Mouse (Mus musculus): ENCODE measurements around the gene Tgm1. TPM values are rescaled to one million over a fixed set of nuclear protein-coding genes. Genes with fewer than 3 reads are reported as not detected.

The Tgm1 gene
- polyA plus RNA-seq, 1 experiment from 2014 or later, result 0.70 TPM

- Histone ChIP-seq H3K4me2 (no peak overlapping the region), H3K27me3 (replicated peaks) (peaks cover 38% of the 10 kb centered on the region), H3K36me3 (no peaks in the 10 kb centered on the region), H3K4me3 (no peak overlapping the region), H3K9ac (no peak overlapping the region), H3K9me3 (replicated peaks) (no peaks in the 10 kb centered on the region), H3K27ac (ENCODE audit: poor library complexity, severe bottlenecking) (no peak overlapping the region), H3K4me1 (replicated peaks) (peaks cover 10% of the 10 kb centered on the region; the same call in 1 of the 2 replicates)
- WGBS, result 76% methylated on average over 4 of the region's 4 CpGs
- no peak for ATAC-seq (ENCODE audit: insufficient number of reproducible peaks, low FRiP score)
These were observed 4.2 kb downstream of the Tgm1 start for GRCm38 (mm10) chr14:55709509-55709908.

GRCm38 (mm10) chr14:55707397-55707796 lies 6.3 kb downstream of the Tgm1 start:
- Histone ChIP-seq H3K27me3 (replicated peaks) (peaks cover 23% of the 10 kb centered on the region), H3K36me3 (no peaks in the 10 kb centered on the region), H3K9ac (no peak overlapping the region), H3K4me2 (no peak overlapping the region), H3K4me3 (no peak overlapping the region), H3K27ac (ENCODE audit: poor library complexity, severe bottlenecking) (no peak overlapping the region), H3K4me1 (replicated peaks) (no peaks in the 10 kb centered on the region), H3K9me3 (replicated peaks) (no peaks in the 10 kb centered on the region)
- 58% methylated on average over 5 of the region's 5 CpGs for WGBS
- no peak for ATAC-seq (ENCODE audit: insufficient number of reproducible peaks, low FRiP score)

GRCm38 (mm10) chr14:55706051-55706600 lies 7.6 kb downstream of the Tgm1 start:
- H3K4me2 ChIP-seq, result no peak overlapping the region
- ATAC-seq (ENCODE audit: insufficient number of reproducible peaks, low FRiP score), result no peak
- H3K4me1 ChIP-seq (replicated peaks), result no peaks in the 10 kb centered on the region
- peaks cover 14% of the 10 kb centered on the region for H3K27me3 ChIP-seq (replicated peaks)
- H3K27ac ChIP-seq (ENCODE audit: poor library complexity, severe bottlenecking), result no peak overlapping the region
- no peak overlapping the region for H3K4me3 ChIP-seq
- H3K9ac ChIP-seq, result no peak overlapping the region
- no peaks in the 10 kb centered on the region for H3K36me3 ChIP-seq
- H3K9me3 ChIP-seq (replicated peaks), result no peaks in the 10 kb centered on the region
- WGBS, result 80% methylated on average over 8 of the region's 8 CpGs

GRCm38 (mm10) chr14:55702761-55703160 lies 11.0 kb downstream of the Tgm1 start:
- Histone ChIP-seq H3K4me1 (replicated peaks) (no peaks in the 10 kb centered on the region), H3K4me2 (no peak overlapping the region), H3K27me3 (replicated peaks) (peaks cover 14% of the 10 kb centered on the region; the same call in 1 of the 2 replicates), H3K4me3 (no peak overlapping the region), H3K9me3 (replicated peaks) (no peaks in the 10 kb centered on the region), H3K36me3 (no peaks in the 10 kb centered on the region), H3K9ac (no peak overlapping the region), H3K27ac (ENCODE audit: poor library complexity, severe bottlenecking) (no peak overlapping the region)
- no peak for ATAC-seq (ENCODE audit: insufficient number of reproducible peaks, low FRiP score)
- 58% methylated on average over 6 of the region's 6 CpGs for WGBS

GRCm38 (mm10) chr14:55701131-55701530 lies 12.6 kb downstream of the Tgm1 start:
- peaks cover 4% of the 10 kb centered on the region; the same call in 1 of the 2 replicates for H3K9me3 ChIP-seq (replicated peaks)
- H3K4me3 ChIP-seq, result no peak overlapping the region
- H3K9ac ChIP-seq, result no peak overlapping the region
- H3K27ac ChIP-seq (ENCODE audit: poor library complexity, severe bottlenecking), result no peak overlapping the region
- no peaks in the 10 kb centered on the region for H3K4me1 ChIP-seq (replicated peaks)
- H3K36me3 ChIP-seq, result no peaks in the 10 kb centered on the region
- ATAC-seq (ENCODE audit: insufficient number of reproducible peaks, low FRiP score), result no peak
- WGBS, result 56% methylated on average over 9 of the region's 9 CpGs
- peaks cover 14% of the 10 kb centered on the region; the same call in 1 of the 2 replicates for H3K27me3 ChIP-seq (replicated peaks)
- no peak overlapping the region for H3K4me2 ChIP-seq

GRCm38 (mm10) chr14:55697226-55697625 lies 16.5 kb downstream of the Tgm1 start:
- Histone ChIP-seq H3K4me1 (replicated peaks) (no peaks in the 10 kb centered on the region), H3K36me3 (no peaks in the 10 kb centered on the region), H3K4me3 (no peak overlapping the region), H3K27me3 (replicated peaks) (peaks cover 10% of the 10 kb centered on the region; the same call in 1 of the 2 replicates), H3K27ac (ENCODE audit: poor library complexity, severe bottlenecking) (no peak overlapping the region), H3K4me2 (no peak overlapping the region), H3K9me3 (replicated peaks) (peaks cover 7% of the 10 kb centered on the region), H3K9ac (no peak overlapping the region)
- no peak for ATAC-seq (ENCODE audit: insufficient number of reproducible peaks, low FRiP score)
- WGBS, result 63% methylated on average over 4 of the region's 4 CpGs

- H3K9ac ChIP-seq, result no peak overlapping the region
- H3K4me2 ChIP-seq, result no peak overlapping the region
- WGBS, result 73% methylated on average over 10 of the region's 10 CpGs
- H3K9me3 ChIP-seq (replicated peaks), result no peaks in the 10 kb centered on the region; the same call in 1 of the 2 replicates
- no peak overlapping the region for H3K27ac ChIP-seq (ENCODE audit: poor library complexity, severe bottlenecking)
- no peaks in the 10 kb centered on the region for H3K4me1 ChIP-seq (replicated peaks)
- no peaks in the 10 kb centered on the region for H3K36me3 ChIP-seq
- H3K27me3 ChIP-seq (replicated peaks), result no peaks in the 10 kb centered on the region
- no peak overlapping the region for H3K4me3 ChIP-seq
- no peak for ATAC-seq (ENCODE audit: insufficient number of reproducible peaks, low FRiP score)
These were observed 24.3 kb downstream of the Tgm1 start for GRCm38 (mm10) chr14:55689433-55689832.

- Histone ChIP-seq H3K4me1 (replicated peaks) (peaks cover 10% of the 10 kb centered on the region), H3K4me2 (peak overlapping the region; percentile 96), H3K4me3 (peak overlapping the region; percentile 95), H3K36me3 (peaks cover 32% of the 10 kb centered on the region), H3K27ac (ENCODE audit: poor library complexity, severe bottlenecking) (peak overlapping the region; percentile 88), H3K27me3 (replicated peaks) (no peaks in the 10 kb centered on the region), H3K9ac (peak overlapping the region; percentile 88), H3K9me3 (replicated peaks) (no peaks in the 10 kb centered on the region)
- peak; percentile 18 for ATAC-seq (ENCODE audit: insufficient number of reproducible peaks, low FRiP score)
- WGBS, result 16% methylated on average over 3 of the region's 3 CpGs
These were observed 31.6 kb downstream of the Tgm1 start for GRCm38 (mm10) chr14:55682118-55682493.

- ATAC-seq (ENCODE audit: insufficient number of reproducible peaks, low FRiP score), result peak; percentile 97
These were observed 32.3 kb downstream of the Tgm1 start, which contains the start of gene Tinf2 for GRCm38 (mm10) chr14:55681160-55682117. Tinf2 (minus strand) TSS chr14:55681820.

GRCm38 (mm10) chr14:55677615-55678014 lies 36.1 kb downstream of the Tgm1 start:
- H3K4me2 ChIP-seq, result no peak overlapping the region
- H3K4me1 ChIP-seq (replicated peaks), result peaks cover 13% of the 10 kb centered on the region
- no peak for ATAC-seq (ENCODE audit: insufficient number of reproducible peaks, low FRiP score)
- H3K27me3 ChIP-seq (replicated peaks), result no peaks in the 10 kb centered on the region
- no peak overlapping the region for H3K4me3 ChIP-seq
- WGBS, result 83% methylated on average over 4 of the region's 4 CpGs
- H3K36me3 ChIP-seq, result peaks cover 56% of the 10 kb centered on the region
- H3K9me3 ChIP-seq (replicated peaks), result no peaks in the 10 kb centered on the region
- no peak overlapping the region for H3K27ac ChIP-seq (ENCODE audit: poor library complexity, severe bottlenecking)
- H3K9ac ChIP-seq, result no peak overlapping the region

More at GRCm38 (mm10) chr14:55681160-55682117, 32.3 kb downstream of the Tgm1 start, which contains the start of gene Tinf2:
- Histone ChIP-seq H3K4me3 (peak within 1 kb of the TSS; percentile 95), H3K9me3 (replicated peaks) (no peaks in the 10 kb centered on the region), H3K4me2 (peak within 1 kb of the TSS; percentile 96), H3K27me3 (replicated peaks) (no peaks in the 10 kb centered on the region), H3K36me3 (peaks cover 38% of the 10 kb centered on the region), H3K9ac (peak within 1 kb of the TSS; percentile 88), H3K4me1 (replicated peaks) (peaks cover 10% of the 10 kb centered on the region), H3K27ac (ENCODE audit: poor library complexity, severe bottlenecking) (peak within 1 kb of the TSS; percentile 88)
- under 1% methylated on average over 66 of the region's 66 CpGs for WGBS

- no peaks in the 10 kb centered on the region for H3K9me3 ChIP-seq (replicated peaks)
- H3K4me3 ChIP-seq, result peak overlapping the region; percentile 93
- peaks cover 18% of the 10 kb centered on the region for H3K4me1 ChIP-seq (replicated peaks)
- H3K27me3 ChIP-seq (replicated peaks), result no peaks in the 10 kb centered on the region
- peak overlapping the region; percentile 97 for H3K4me2 ChIP-seq
- peak overlapping the region; percentile 73 for H3K9ac ChIP-seq
- H3K27ac ChIP-seq (ENCODE audit: poor library complexity, severe bottlenecking), result peak overlapping the region; percentile 44; the same call in 1 of the 2 replicates
- no peak for ATAC-seq (ENCODE audit: insufficient number of reproducible peaks, low FRiP score)
- 71% methylated on average over 7 of the region's 7 CpGs for WGBS
- peaks cover 42% of the 10 kb centered on the region for H3K36me3 ChIP-seq
These were observed 41.0 kb downstream of the Tgm1 start for GRCm38 (mm10) chr14:55672741-55673060.

Data from heart, embryonic 12.5 days (tissue).